Mouse (Mus musculus) central nervous system, embryonic 18 days (tissue): ENCODE data around the gene Tmem97. TPM values are rescaled to one million over a fixed set of nuclear protein-coding genes. Genes with fewer than 3 reads are reported as not detected.

ENCODE experiments used
- polyA plus RNA-seq: library from polyadenylated mRNA; depleted of rRNA; stranded (reverse); fragments of >200 nt; gene quantifications from 2 replicates; pipeline ENCODE4 v1.2.3, GENCODE M21; 2012; rRNA removed

The Tmem97 gene
- polyA plus RNA-seq, result 15.8 and 17.2 TPM in 2 replicates

GRCm38 (mm10) chr11:78550168-78551058, at the start of gene Tmem97:
Tmem97 (minus strand) TSS chr11:78550777.

GRCm38 (mm10) chr11:78536080-78536689, 14.4 kb downstream of the Tmem97 start, which contains the start of the genes Tnfaip1 and Ift20:
Tnfaip1 (minus strand) TSS chr11:78536332.
Ift20 (plus strand) TSS chr11:78536361.

GRCm38 (mm10) chr11:78512025-78512957, 38.3 kb downstream of the Tmem97 start, which contains the start of the genes Tmem199 and Poldip2:
Tmem199 (minus strand) TSS chr11:78512172.
Poldip2 (plus strand) TSS chr11:78512193.

GRCm38 (mm10) chr11:78502909-78503650, 47.5 kb downstream of the Tmem97 start, which contains the start of gene Sebox:
Sebox (plus strand) TSS chr11:78503447.

GRCm38 (mm10) chr11:78499004-78499403, 51.6 kb downstream of the Tmem97 start, which contains the start of gene Vtn:
Vtn (plus strand) TSS chr11:78499091.

GRCm38 (mm10) chr11:78497544-78498522, 52.7 kb downstream of the Tmem97 start, which contains the start of gene Sarm1:
Sarm1 (minus strand) TSS chr11:78497754.

Other genes with a start within 250 kb of the Tmem97 start
- 12.0 and 13.5 TPM in 2 replicates for gene Spag5, start 249.2 kb downstream of the Tmem97 start, polyA plus RNA-seq
- gene Aldoc, start 227.8 kb downstream of the Tmem97 start, polyA plus RNA-seq, result 166 and 179 TPM in 2 replicates
- gene Pigs, start 222.4 kb downstream of the Tmem97 start, polyA plus RNA-seq, result 56.9 and 57.1 TPM in 2 replicates
- gene Unc119, start 207.3 kb downstream of the Tmem97 start, polyA plus RNA-seq, result 138 and 147 TPM in 2 replicates
- gene Foxn1, start 164.2 kb downstream of the Tmem97 start, polyA plus RNA-seq, result not detected in 2 replicates
- gene Slc13a2, start 128.6 kb downstream of the Tmem97 start, polyA plus RNA-seq, result not detected in 2 replicates
- 11.6 and 12.1 TPM in 2 replicates for gene Slc46a1, start 85.1 kb downstream of the Tmem97 start, polyA plus RNA-seq
- gene Sarm1, start 53.0 kb downstream of the Tmem97 start, polyA plus RNA-seq, result 39.2 and 43.0 TPM in 2 replicates
- 89.4 and 93.1 TPM in 2 replicates for gene Vtn, start 51.7 kb downstream of the Tmem97 start, polyA plus RNA-seq
- gene Sebox, start 47.3 kb downstream of the Tmem97 start, polyA plus RNA-seq, result 0.28 and 0.30 TPM in 2 replicates
- gene Tmem199, start 38.6 kb downstream of the Tmem97 start, polyA plus RNA-seq, result 64.8 and 65.4 TPM in 2 replicates
- 110 and 111 TPM in 2 replicates for gene Poldip2, start 38.6 kb downstream of the Tmem97 start, polyA plus RNA-seq
- gene Tnfaip1, start 14.4 kb downstream of the Tmem97 start, polyA plus RNA-seq, result 52.8 and 53.0 TPM in 2 replicates
- 85.8 and 87.6 TPM in 2 replicates for gene Ift20, start 14.4 kb downstream of the Tmem97 start, polyA plus RNA-seq
- gene Nlk, start 146.6 kb upstream of the Tmem97 start, polyA plus RNA-seq, result 37.1 and 39.2 TPM in 2 replicates
- 36.0 and 36.8 TPM in 2 replicates for gene Ccnq, start 201.0 kb upstream of the Tmem97 start, polyA plus RNA-seq